Mouse (Mus musculus): ENCODE results near the gene Ppt2. TPM values are rescaled to one million over a fixed set of nuclear protein-coding genes. Genes with fewer than 3 reads are reported as not detected.

The Ppt2 gene
- total and polyA plus RNA-seq, 2 experiments = 22.5 to 38.5 TPM

DNA sequence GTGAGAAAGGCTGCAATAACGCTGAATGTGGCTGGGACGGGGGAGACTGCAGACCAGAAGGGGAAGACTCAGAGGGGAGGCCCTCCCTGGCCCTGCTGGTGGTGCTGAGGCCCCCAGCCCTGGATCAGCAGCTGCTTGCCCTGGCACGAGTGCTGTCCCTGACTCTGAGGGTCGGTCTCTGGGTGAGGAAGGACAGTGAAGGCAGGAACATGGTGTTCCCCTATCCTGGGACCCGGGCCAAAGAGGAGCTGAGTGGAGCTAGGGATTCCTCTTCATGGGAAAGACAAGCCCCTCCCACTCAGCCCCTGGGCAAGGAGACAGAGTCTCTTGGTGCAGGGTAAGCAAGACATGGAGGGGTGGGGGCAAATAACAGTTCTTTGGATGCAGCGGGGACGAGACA is 44.9 kb downstream of the Ppt2 start:
- TF ChIP-seq CTCF (IDR thresholded peaks at IDR 0.05; ENCODE audit: low read depth, low read length) (no peak), POLR2A (IDR thresholded peaks at IDR 0.05; ENCODE audit: extremely low read depth, insufficient read depth, low read length) (no peak)
- no peaks in the 10 kb centered on the region for H3K79me2 ChIP-seq (ENCODE audit: control insufficient read depth, insufficient read depth, low read length)
- 77% methylated on average over 7 of the region's 7 CpGs for WGBS
- H3K36me3 ChIP-seq (ENCODE audit: control insufficient read depth, insufficient read depth, low read length) = no peaks in the 10 kb centered on the region
- H3K27me3 ChIP-seq (ENCODE audit: control insufficient read depth, insufficient read depth, low read length) = no peaks in the 10 kb centered on the region
- H3K27ac ChIP-seq (replicated peaks; ENCODE audit: insufficient read depth, low read depth, low read length) = no peak overlapping the region
- no peak for DNase-seq (ENCODE audit: extremely low read depth, low read depth, low spot score)
- H3K4me3 ChIP-seq (ENCODE audit: insufficient read depth, low read depth, low read length) = no peak overlapping the region
- no peak overlapping the region for H3K9ac ChIP-seq (ENCODE audit: low read depth, low read length)
- H3K4me1 ChIP-seq (ENCODE audit: control insufficient read depth, insufficient read depth, low read length) = peaks cover 6% of the 10 kb centered on the region

DNA sequence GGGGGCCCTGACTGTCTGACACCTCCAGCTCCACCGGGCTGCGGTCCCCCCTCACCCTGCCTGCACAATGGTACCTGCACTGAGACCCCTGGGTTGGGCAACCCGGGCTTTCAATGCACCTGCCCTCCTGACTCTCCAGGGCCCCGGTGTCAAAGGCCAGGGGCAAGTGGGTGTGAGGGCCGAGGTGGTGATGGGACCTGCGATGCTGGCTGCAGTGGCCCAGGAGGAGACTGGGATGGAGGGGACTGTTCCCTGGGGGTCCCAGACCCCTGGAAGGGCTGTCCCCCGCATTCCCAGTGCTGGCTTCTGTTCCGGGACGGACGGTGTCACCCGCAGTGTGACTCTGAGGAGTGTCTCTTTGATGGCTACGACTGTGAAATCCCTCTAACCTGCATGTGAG is 45.8 kb downstream of the Ppt2 start:
- Histone ChIP-seq H3K27ac (replicated peaks; ENCODE audit: insufficient read depth, low read depth, low read length) (no peak overlapping the region), H3K36me3 (ENCODE audit: control insufficient read depth, insufficient read depth, low read length) (no peaks in the 10 kb centered on the region), H3K27me3 (ENCODE audit: control insufficient read depth, insufficient read depth, low read length) (no peaks in the 10 kb centered on the region), H3K4me1 (ENCODE audit: control insufficient read depth, insufficient read depth, low read length) (peaks cover 3% of the 10 kb centered on the region; the same call in 1 of the 2 replicates), H3K4me3 (ENCODE audit: insufficient read depth, low read depth, low read length) (no peak overlapping the region), H3K79me2 (ENCODE audit: control insufficient read depth, insufficient read depth, low read length) (no peaks in the 10 kb centered on the region), H3K9ac (ENCODE audit: low read depth, low read length) (no peak overlapping the region)
- 88% methylated on average over 12 of the region's 12 CpGs for WGBS
- DNase-seq (ENCODE audit: extremely low read depth, low read depth, low spot score) = no peak
- TF ChIP-seq POLR2A (IDR thresholded peaks at IDR 0.05; ENCODE audit: extremely low read depth, insufficient read depth, low read length) = no peak
- no peak for TF ChIP-seq CTCF (IDR thresholded peaks at IDR 0.05; ENCODE audit: low read depth, low read length)

DNA sequence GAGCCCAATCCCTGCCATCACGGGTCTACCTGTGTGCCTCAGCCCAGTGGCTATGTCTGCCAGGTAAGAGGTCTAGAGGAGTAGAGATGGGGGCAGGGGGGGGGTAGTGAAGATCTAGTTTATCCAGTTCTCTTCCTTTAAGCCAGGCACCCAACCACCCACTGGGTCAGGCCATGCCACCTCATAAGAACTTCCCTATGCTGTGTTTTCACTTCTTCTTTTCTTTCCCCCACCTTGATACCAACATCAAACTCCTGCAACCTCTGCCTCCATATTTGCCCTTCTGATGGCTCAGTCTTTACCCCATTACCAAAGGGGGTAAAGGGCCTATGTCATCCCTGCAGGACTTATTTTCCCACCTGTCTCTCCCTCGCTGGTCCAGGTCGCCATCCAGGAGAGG is 50.2 kb downstream of the Ppt2 start:
- Histone ChIP-seq H3K36me3 (ENCODE audit: control insufficient read depth, insufficient read depth, low read length) (no peaks in the 10 kb centered on the region), H3K79me2 (ENCODE audit: control insufficient read depth, insufficient read depth, low read length) (no peaks in the 10 kb centered on the region), H3K27ac (replicated peaks; ENCODE audit: insufficient read depth, low read depth, low read length) (no peak overlapping the region), H3K4me3 (ENCODE audit: insufficient read depth, low read depth, low read length) (no peak overlapping the region), H3K9ac (ENCODE audit: low read depth, low read length) (no peak overlapping the region), H3K27me3 (ENCODE audit: control insufficient read depth, insufficient read depth, low read length) (no peaks in the 10 kb centered on the region), H3K4me1 (ENCODE audit: control insufficient read depth, insufficient read depth, low read length) (no peaks in the 10 kb centered on the region)
- WGBS = 91% methylated on average over 3 of the region's 3 CpGs
- DNase-seq (ENCODE audit: extremely low read depth, low read depth, low spot score) = no peak
- no peak for TF ChIP-seq CTCF (IDR thresholded peaks at IDR 0.05; ENCODE audit: low read depth, low read length)
- TF ChIP-seq POLR2A (IDR thresholded peaks at IDR 0.05; ENCODE audit: extremely low read depth, insufficient read depth, low read length) = no peak

DNA sequence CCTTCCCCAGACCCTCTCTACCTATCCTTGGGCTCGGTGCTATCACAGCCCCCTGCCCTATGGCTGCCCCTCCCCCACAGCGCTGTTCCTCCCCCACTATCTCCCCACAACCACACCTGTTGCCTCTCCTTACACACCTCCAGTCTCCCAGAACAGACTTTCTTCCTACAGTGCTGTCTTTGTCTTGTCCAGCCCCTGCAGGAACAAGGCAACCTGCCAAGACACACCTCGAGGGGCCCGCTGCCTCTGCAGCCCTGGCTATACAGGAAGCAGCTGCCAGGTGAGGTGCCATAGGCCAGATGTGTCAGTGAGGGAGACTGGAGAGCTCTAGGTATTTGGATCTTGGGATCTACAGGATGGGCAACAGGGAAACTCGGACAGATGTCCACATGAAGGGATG is 51.7 kb downstream of the Ppt2 start:
- WGBS = 79% methylated on average over 5 of the region's 5 CpGs
- no peaks in the 10 kb centered on the region for H3K27me3 ChIP-seq (ENCODE audit: control insufficient read depth, insufficient read depth, low read length)
- TF ChIP-seq CTCF (IDR thresholded peaks at IDR 0.05; ENCODE audit: low read depth, low read length) (no peak), POLR2A (IDR thresholded peaks at IDR 0.05; ENCODE audit: extremely low read depth, insufficient read depth, low read length) (no peak)

DNA sequence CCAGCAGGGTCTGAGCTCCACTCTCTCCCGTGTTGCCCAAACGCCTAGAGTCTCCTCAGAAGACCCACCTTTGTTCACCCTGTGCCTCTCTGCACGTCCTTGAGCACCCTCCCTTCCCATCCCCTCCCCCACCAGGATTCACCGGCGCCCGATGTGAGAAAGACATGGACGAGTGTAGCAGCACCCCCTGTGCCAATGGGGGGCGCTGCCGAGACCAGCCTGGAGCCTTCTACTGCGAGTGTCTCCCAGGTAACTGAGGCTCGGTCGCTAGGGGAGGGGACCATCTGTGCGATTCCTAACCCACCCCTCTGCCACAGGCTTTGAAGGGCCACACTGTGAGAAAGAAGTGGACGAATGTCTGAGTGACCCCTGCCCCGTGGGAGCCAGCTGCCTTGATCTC is 55.9 kb downstream of the Ppt2 start:
- Histone ChIP-seq H3K4me1 (ENCODE audit: control insufficient read depth, insufficient read depth, low read length) (no peaks in the 10 kb centered on the region), H3K4me3 (ENCODE audit: insufficient read depth, low read depth, low read length) (no peak overlapping the region), H3K9ac (ENCODE audit: low read depth, low read length) (no peak overlapping the region), H3K27ac (replicated peaks; ENCODE audit: insufficient read depth, low read depth, low read length) (no peak overlapping the region), H3K79me2 (ENCODE audit: control insufficient read depth, insufficient read depth, low read length) (no peaks in the 10 kb centered on the region), H3K27me3 (ENCODE audit: control insufficient read depth, insufficient read depth, low read length) (no peaks in the 10 kb centered on the region), H3K36me3 (ENCODE audit: control insufficient read depth, insufficient read depth, low read length) (no peaks in the 10 kb centered on the region)
- TF ChIP-seq CTCF (IDR thresholded peaks at IDR 0.05; ENCODE audit: low read depth, low read length) = no peak
- no peak for TF ChIP-seq POLR2A (IDR thresholded peaks at IDR 0.05; ENCODE audit: extremely low read depth, insufficient read depth, low read length)
- no peak for DNase-seq (ENCODE audit: extremely low read depth, low read depth, low spot score)
- WGBS = 36% methylated on average over 15 of the region's 15 CpGs

More for the DNA sequence above, 51.7 kb downstream of the Ppt2 start:
- Histone ChIP-seq H3K36me3 (ENCODE audit: control insufficient read depth, insufficient read depth, low read length) (no peaks in the 10 kb centered on the region), H3K27ac (replicated peaks; ENCODE audit: insufficient read depth, low read depth, low read length) (no peak overlapping the region), H3K9ac (ENCODE audit: low read depth, low read length) (no peak overlapping the region), H3K4me3 (ENCODE audit: insufficient read depth, low read depth, low read length) (no peak overlapping the region), H3K79me2 (ENCODE audit: control insufficient read depth, insufficient read depth, low read length) (no peaks in the 10 kb centered on the region), H3K4me1 (ENCODE audit: control insufficient read depth, insufficient read depth, low read length) (no peaks in the 10 kb centered on the region)
- no peak for DNase-seq (ENCODE audit: extremely low read depth, low read depth, low spot score)

DNA sequence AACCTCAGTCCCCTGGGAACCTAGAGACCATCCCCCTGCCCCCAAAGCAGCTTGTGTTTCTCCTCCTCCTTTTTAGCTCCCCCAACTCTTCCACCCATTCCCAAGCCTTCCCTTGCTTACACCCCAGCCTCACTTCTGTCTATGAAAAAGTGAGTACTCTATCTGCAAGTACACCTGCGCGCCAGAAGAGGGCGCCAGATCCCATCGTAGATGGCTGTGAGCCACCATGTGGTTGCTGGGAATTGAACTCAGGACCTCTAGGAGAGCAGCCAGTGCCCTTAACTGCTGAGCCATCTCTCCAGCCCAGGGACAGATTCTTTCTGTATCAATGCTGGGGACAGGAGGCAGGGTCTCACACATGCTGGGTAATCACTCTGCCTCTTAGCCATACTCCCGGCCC is 56.4 kb downstream of the Ppt2 start:
- Histone ChIP-seq H3K4me3 (ENCODE audit: insufficient read depth, low read depth, low read length) (no peak overlapping the region), H3K27ac (replicated peaks; ENCODE audit: insufficient read depth, low read depth, low read length) (no peak overlapping the region), H3K36me3 (ENCODE audit: control insufficient read depth, insufficient read depth, low read length) (no peaks in the 10 kb centered on the region), H3K9ac (ENCODE audit: low read depth, low read length) (no peak overlapping the region), H3K4me1 (ENCODE audit: control insufficient read depth, insufficient read depth, low read length) (no peaks in the 10 kb centered on the region), H3K27me3 (ENCODE audit: control insufficient read depth, insufficient read depth, low read length) (no peaks in the 10 kb centered on the region), H3K79me2 (ENCODE audit: control insufficient read depth, insufficient read depth, low read length) (no peaks in the 10 kb centered on the region)
- TF ChIP-seq CTCF (IDR thresholded peaks at IDR 0.05; ENCODE audit: low read depth, low read length) (peak; percentile 79), POLR2A (IDR thresholded peaks at IDR 0.05; ENCODE audit: extremely low read depth, insufficient read depth, low read length) (no peak)
- DNase-seq (ENCODE audit: extremely low read depth, low read depth, low spot score) = no peak
- 28% methylated on average over 5 of the region's 5 CpGs for WGBS

Data from liver, adult 2 months (tissue).